Mouse (Mus musculus) heart, adult 2 months (tissue): ENCODE data around the gene Nfic. TPM values are rescaled to one million over a fixed set of nuclear protein-coding genes. Genes with fewer than 3 reads are reported as not detected.

Experiments
- DNase-seq, 2 experiments: peaks; one replicate each; pipeline ENCODE4 v3.0.0; 2021
- H3K27ac ChIP-seq: fragments of 200-600 bp; 2 replicates; pipeline ENCODE4 v1.8.1; 2022
- H3K27me3 ChIP-seq: fragments of 200-500 bp; 2 replicates; pipeline ENCODE4 v1.6.1; 2012; ENCODE audit warnings: mild to moderate bottlenecking, low read length, inconsistent platforms, mixed read lengths; ENCODE audit not compliant: control insufficient read depth, insufficient read depth
- H3K36me3 ChIP-seq: fragments of 200-500 bp; 2 replicates; pipeline ENCODE4 v1.6.1; 2012; ENCODE audit warnings: low read length, inconsistent platforms; ENCODE audit not compliant: control insufficient read depth, insufficient read depth
- H3K4me1 ChIP-seq: fragments of 200-500 bp; 2 replicates; pipeline ENCODE4 v1.6.1; 2011; ENCODE audit warnings: low read length; ENCODE audit not compliant: control insufficient read depth, insufficient read depth
- H3K4me3 ChIP-seq: fragments of 200-600 bp; 2 replicates; pipeline ENCODE4 v1.8.1; 2022
- H3K79me2 ChIP-seq: fragments of 200-500 bp; replicated peaks from 2 replicates; pipeline ENCODE4 v1.6.1; 2012; ENCODE audit warnings: mild to moderate bottlenecking, inconsistent platforms, low read length, moderate library complexity, mixed read lengths; ENCODE audit not compliant: control insufficient read depth, insufficient read depth
- H3K9ac ChIP-seq: fragments of 200-500 bp; 2 replicates; pipeline ENCODE4 v1.6.1; 2012; ENCODE audit warnings: low read depth, mild to moderate bottlenecking, control low read depth, inconsistent platforms, low read length, mixed read lengths
- CTCF ChIP-seq: fragments of 200-600 bp; IDR thresholded peaks from 2 replicates; pipeline ENCODE4 v1.8.1; 2022; ENCODE audit warnings: antibody characterized with exemption, mild to moderate bottlenecking, moderate library complexity
- EP300 ChIP-seq: fragments of 200-500 bp; IDR thresholded peaks from 2 replicates; pipeline ENCODE4 v1.6.1; 2011; ENCODE audit warnings: low read depth, low read length, control low read depth; ENCODE audit not compliant: insufficient read depth
- POLR2A ChIP-seq: fragments of 200-500 bp; IDR thresholded peaks from 2 replicates; pipeline ENCODE4 v1.6.1; 2011; ENCODE audit warnings: mild to moderate bottlenecking, low read depth, low read length, control low read depth; ENCODE audit not compliant: insufficient read depth
- WGBS: fragments of 180-500 bp; shearing (Covaris S2); methylation state at CpG from one replicate; pipeline ENCODE4 v1.1.7; 2018; 5-methylcytosine and 5-hydroxymethylcytosine counted together
- intact Hi-C: fragments of 180-260 bp; cut with DNase I; formaldehyde crosslinking; loops from one replicate; pipeline ENCODE4 v1.15.1; 2025
- long read RNA-seq: library from polyadenylated mRNA; stranded (forward); transcript quantifications from one replicate; pipeline ENCODE4 v2.0.0, GENCODE M21; 2021
- polyA plus RNA-seq: library from polyadenylated mRNA; depleted of rRNA; stranded (reverse); fragments of >200 nt; gene quantifications from 2 replicates; pipeline ENCODE4 v1.2.3, GENCODE M21; 2012; rRNA removed
- total RNA-seq, 2 experiments: library from RNA; stranded (reverse); gene quantifications; 2 replicates each; pipeline ENCODE4 v1.2.3; 2021

Nfic gene
- total RNA-seq = 100 to 1,000 TPM in 1 of 2 experiments, 10 to 100 TPM in 1; 94.2 to 104 TPM
- polyA plus RNA-seq = 59.9 and 80.1 TPM in 2 replicates
- long read RNA-seq, full-length matches to known transcripts = 14 of 40 reads
- long read RNA-seq, partial matches to known transcripts = 3 of 40 reads
- long read RNA-seq, other reads (novel, unspliced or antisense) = 23 of 40 reads

GRCm38 (mm10) chr10:81455181-81455895 lies at the start of gene Nfic:
TSS of gene Nfic (minus strand) at chr10:81455635.
- H3K4me1 ChIP-seq = no peaks in the 10 kb centered on the region
- no peak within 1 kb of the TSS for H3K27ac ChIP-seq
- no peak within 1 kb of the TSS for H3K9ac ChIP-seq
- DNase-seq = no peak
- no peaks in the 10 kb centered on the region for H3K79me2 ChIP-seq
- 58% methylated on average over 28 of the region's 28 CpGs for WGBS
- TF ChIP-seq EP300 = no peak
- no peak for TF ChIP-seq CTCF
- no peak for TF ChIP-seq POLR2A
- H3K4me3 ChIP-seq = no peak within 1 kb of the TSS
- peaks cover 17% of the 10 kb centered on the region for H3K27me3 ChIP-seq
- no peaks in the 10 kb centered on the region for H3K36me3 ChIP-seq
- intact Hi-C loops = no loop called here

DNA sequence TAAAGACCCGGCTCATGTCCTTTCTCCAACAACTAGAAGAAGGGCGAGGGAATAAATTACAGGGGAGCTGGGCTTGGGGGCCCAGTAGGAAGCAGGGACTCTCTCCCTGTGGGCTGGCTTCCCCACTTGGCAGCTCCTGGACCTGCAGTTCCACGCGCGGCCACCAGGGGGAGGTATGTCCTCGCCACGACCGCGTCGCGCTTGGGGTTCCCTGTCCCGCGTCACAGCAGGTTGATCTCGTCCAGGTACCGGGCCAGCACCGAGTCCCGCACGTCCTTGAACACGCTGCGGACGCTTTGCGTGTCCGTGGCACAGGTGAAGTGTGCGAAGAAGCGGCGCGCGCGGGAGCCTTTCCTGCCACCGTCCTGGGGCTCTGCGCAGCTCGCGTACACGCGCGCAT lies 47.2 kb upstream of the Nfic start:
- Histone ChIP-seq H3K9ac (peak overlapping the region; percentile 65), H3K4me3 (peak overlapping the region; percentile 50)
- TF ChIP-seq POLR2A (no peak), EP300 (peak; percentile 68; the same call in 1 of the 2 replicates), CTCF (no peak)

DNA sequence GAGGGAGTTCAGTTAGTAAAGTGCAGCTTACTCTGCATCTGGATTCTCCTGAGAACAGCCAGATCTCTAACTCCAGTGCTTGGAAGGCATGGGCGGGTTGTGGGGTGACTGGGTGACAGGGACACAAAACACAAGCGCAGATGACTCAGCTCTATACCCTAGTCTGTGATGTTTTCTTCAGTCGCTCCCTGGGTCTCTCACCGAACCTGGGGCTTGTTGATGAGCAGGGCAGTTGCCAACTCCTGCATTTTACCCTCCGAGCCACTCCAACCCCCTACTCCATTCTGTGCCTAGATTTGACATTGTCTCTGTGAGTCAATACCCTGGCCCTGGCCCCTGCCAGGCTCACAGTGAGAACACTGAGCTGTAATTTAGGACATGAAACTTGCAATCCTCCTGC lies 46.4 kb upstream of the Nfic start:
- TF ChIP-seq POLR2A (no peak), CTCF (no peak), EP300 (no peak)
- WGBS = 86% methylated on average over 5 of the region's 5 CpGs

More for the DNA sequence above, 47.2 kb upstream of the Nfic start:
- Histone ChIP-seq H3K27me3 (no peaks in the 10 kb centered on the region), H3K79me2 (no peaks in the 10 kb centered on the region), H3K36me3 (no peaks in the 10 kb centered on the region), H3K4me1 (peaks cover 1% of the 10 kb centered on the region; the same call in 1 of the 2 replicates), H3K27ac (no peak overlapping the region)
- intact Hi-C loops = loop anchor here (1.0 to 5.0 kb wide), 3 partner anchors 24 to 670 kb away; no protein-coding TSS in a partner anchor
- 13% methylated on average over 36 of the region's 36 CpGs for WGBS
- peak; percentile 85 to 96 for DNase-seq

DNA sequence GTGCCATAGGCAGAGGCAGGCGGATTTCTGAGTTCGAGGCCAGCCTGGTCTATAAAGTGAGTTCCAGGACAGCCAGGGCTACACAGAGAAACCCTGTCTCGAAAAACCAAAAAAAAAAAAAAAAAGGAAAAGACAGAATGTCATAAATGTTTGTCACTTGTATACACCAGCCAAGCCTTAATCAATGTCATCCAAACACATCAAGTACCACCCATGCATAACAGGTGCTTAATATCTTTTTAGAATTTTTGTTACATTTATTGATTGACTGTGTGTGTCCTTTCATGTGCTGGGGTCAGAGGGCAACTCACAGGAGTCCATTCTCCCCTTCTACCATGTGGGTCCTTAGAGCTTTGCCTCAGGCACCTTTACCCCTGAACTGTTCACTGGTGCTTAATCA lies 44.6 kb upstream of the Nfic start, which contains the start of gene S1pr4:
TSS of gene S1pr4 (minus strand) at position 101 of the 400 bp plus-strand sequence.
- Histone ChIP-seq H3K9ac (peak within 1 kb of the TSS; percentile 70), H3K4me3 (peak within 1 kb of the TSS; percentile 24), H3K27ac (peak within 1 kb of the TSS; percentile 79), H3K36me3 (no peaks in the 10 kb centered on the region), H3K4me1 (peaks cover 3% of the 10 kb centered on the region), H3K79me2 (peaks cover 4% of the 10 kb centered on the region), H3K27me3 (no peaks in the 10 kb centered on the region)
- DNase-seq = no peak
- 74% methylated on average over 3 of the region's 3 CpGs for WGBS
- intact Hi-C loops = loop anchor here (2.0 to 5.0 kb wide), 2 partner anchors 105 to 672 kb away; no protein-coding TSS in a partner anchor
- TF ChIP-seq CTCF (no peak), POLR2A (no peak), EP300 (no peak)

More for the DNA sequence above, 46.4 kb upstream of the Nfic start:
- no peaks in the 10 kb centered on the region for H3K36me3 ChIP-seq
- H3K4me3 ChIP-seq = no peak overlapping the region
- intact Hi-C loops = loop anchor here (1.0 to 5.0 kb wide), 4 partner anchors 24 to 670 kb away; no protein-coding TSS in a partner anchor
- no peak overlapping the region for H3K9ac ChIP-seq
- DNase-seq = no peak
- peaks cover 1% of the 10 kb centered on the region; the same call in 1 of the 2 replicates for H3K4me1 ChIP-seq
- H3K79me2 ChIP-seq = no peaks in the 10 kb centered on the region
- no peaks in the 10 kb centered on the region for H3K27me3 ChIP-seq
- H3K27ac ChIP-seq = no peak overlapping the region

DNA sequence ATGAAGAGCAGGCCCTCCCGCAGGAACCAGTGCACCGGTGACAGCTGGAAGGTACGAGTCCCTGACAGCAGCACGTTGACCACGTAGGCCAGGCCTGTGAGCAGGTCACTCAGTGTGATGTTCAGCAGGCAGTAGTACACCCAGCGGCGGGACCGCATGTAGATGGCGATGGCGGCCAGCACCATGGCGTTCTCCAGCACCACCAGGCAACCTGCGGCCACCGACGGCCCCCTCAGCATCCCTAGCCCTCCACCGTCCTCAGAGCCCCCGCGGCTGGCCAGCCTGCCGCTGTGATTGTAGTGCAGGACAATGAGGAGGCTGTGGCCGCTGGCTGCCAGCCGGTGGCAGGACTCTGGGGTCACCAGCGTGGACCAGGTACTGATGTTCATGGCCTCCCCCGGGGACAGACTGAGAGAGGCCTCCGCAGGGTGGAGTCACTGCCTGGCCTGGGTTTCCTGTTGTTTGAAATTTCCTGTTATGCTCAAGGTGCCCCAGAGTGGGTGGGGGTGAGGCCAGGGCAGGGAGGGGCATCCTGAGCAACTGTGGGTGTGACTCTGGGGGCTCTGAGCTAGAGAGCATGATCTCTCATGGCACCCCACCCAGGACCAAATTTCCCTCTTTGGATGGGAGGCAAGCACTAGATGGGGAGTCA lies 43.9 kb upstream of the Nfic start:
- Histone ChIP-seq H3K9ac (peak overlapping the region; percentile 70), H3K79me2 (peaks cover 4% of the 10 kb centered on the region), H3K27ac (peak overlapping the region; percentile 79), H3K36me3 (no peaks in the 10 kb centered on the region), H3K27me3 (no peaks in the 10 kb centered on the region), H3K4me3 (peak overlapping the region; percentile 24), H3K4me1 (peaks cover 4% of the 10 kb centered on the region)
- intact Hi-C loops = loop anchor here (10.0 kb wide), 1 partner anchor 595 kb away; the partner anchor contains the start of gene Timm13
- DNase-seq = peak; percentile 53 to 79
- TF ChIP-seq EP300 = 0 out of 2 replicates have a peak, but pooled peaks have one; percentile 32
- no peak for TF ChIP-seq CTCF
- 54% methylated on average over 23 of the region's 23 CpGs for WGBS
